Mouse (Mus musculus): ENCODE data around the gene Ptpru. TPM values are rescaled to one million over a fixed set of nuclear protein-coding genes. Genes with fewer than 3 reads are reported as not detected.
A peak's percentile ranks its signal among the peaks of the same experiment; 100 is the strongest.

The Ptpru gene
- 10.7 and 16.0 TPM in 2 replicates for polyA plus RNA-seq (2016; fragmentation: Nextera tagmentation; extraction: Ambion mirVana)

GRCm38 (mm10) chr4:131837872-131838524, at the start of gene Ptpru:
Gene Ptpru, minus strand, starts transcription at chr4:131838288.
- peaks cover 49% of the 10 kb centered on the region for H3K27me3 ChIP-seq (ENCODE audit: low read depth, poor library complexity, severe bottlenecking)

DNA sequence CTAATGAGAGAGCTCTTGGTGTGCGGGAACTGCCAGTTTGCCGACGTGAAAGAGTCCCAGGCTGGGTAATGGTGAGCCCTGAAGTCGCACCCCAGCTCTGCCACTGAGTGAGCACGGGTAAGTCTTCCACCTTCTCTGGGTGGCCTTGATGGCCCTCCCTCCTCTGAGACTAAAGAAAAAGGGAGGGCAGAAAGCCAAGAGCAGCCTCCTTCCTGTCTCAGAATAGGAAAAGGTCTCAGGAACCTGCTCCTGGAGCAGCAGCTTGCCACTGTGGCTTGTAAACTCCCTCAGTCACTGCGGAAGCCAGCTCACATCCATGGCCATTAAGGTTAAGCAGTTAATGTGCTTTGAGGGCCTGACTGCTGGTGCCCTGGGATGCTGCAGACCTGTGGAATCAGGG, 47.3 kb upstream of the Ptpru start:
- Histone ChIP-seq H3K4me3 (no peak overlapping the region), H3K9me3 (replicated peaks) (no peaks in the 10 kb centered on the region), H3K36me3 (peaks cover 57% of the 10 kb centered on the region), H3K27ac (no peak overlapping the region), H3K4me1 (peaks cover 16% of the 10 kb centered on the region; the same call in 1 of the 2 replicates), H3K27me3 (ENCODE audit: low read depth, poor library complexity, severe bottlenecking) (no peaks in the 10 kb centered on the region)
- DNase-seq (ENCODE audit: low spot score) = no peak
- 86% methylated on average over 6 of the region's 6 CpGs for WGBS

More at GRCm38 (mm10) chr4:131837872-131838524, at the start of gene Ptpru:
- peak; percentile 97 for DNase-seq (ENCODE audit: low spot score)
- peak within 1 kb of the TSS; percentile 77 for H3K4me3 ChIP-seq
- under 1% methylated on average over 72 of the region's 72 CpGs for WGBS
- peaks cover 44% of the 10 kb centered on the region for H3K4me1 ChIP-seq
- no peaks in the 10 kb centered on the region for H3K9me3 ChIP-seq (replicated peaks)
- H3K36me3 ChIP-seq = no peaks in the 10 kb centered on the region
- peak within 1 kb of the TSS; percentile 88 for H3K27ac ChIP-seq

DNA sequence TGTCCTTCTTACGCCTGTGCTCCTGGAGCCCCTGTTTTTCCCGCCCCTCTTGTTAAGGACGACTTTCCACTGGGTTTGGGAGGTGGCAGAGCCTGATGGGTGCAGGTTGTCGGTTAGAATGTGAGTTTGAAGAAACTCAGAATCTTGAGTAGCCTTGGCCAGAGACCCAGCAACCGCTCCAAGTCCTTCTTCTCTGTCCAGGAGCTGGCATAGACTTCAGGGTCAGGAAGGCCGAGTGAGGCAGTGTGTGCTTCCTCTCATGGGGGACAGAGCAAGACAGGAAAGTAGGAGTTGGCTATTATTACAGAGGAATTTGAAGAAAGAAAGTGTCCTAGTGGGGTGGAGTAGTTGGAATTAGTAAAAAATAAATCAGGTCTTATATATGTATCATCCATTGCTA, 45.5 kb upstream of the Ptpru start:
- H3K27ac ChIP-seq = no peak overlapping the region
- 79% methylated on average over 6 of the region's 6 CpGs for WGBS
- H3K27me3 ChIP-seq (ENCODE audit: low read depth, poor library complexity, severe bottlenecking) = no peaks in the 10 kb centered on the region

GRCm38 (mm10) chr4:131881306-131881705, 43.2 kb upstream of the Ptpru start:
- H3K4me1 ChIP-seq = peaks cover 33% of the 10 kb centered on the region

More for the DNA sequence above, 45.5 kb upstream of the Ptpru start:
- Histone ChIP-seq H3K9me3 (replicated peaks) (no peaks in the 10 kb centered on the region), H3K36me3 (peaks cover 44% of the 10 kb centered on the region), H3K4me3 (no peak overlapping the region), H3K4me1 (peaks cover 16% of the 10 kb centered on the region; the same call in 1 of the 2 replicates)
- DNase-seq (ENCODE audit: low spot score) = no peak

GRCm38 (mm10) chr4:131879692-131880091, 41.6 kb upstream of the Ptpru start:
- H3K9me3 ChIP-seq (replicated peaks) = no peaks in the 10 kb centered on the region
- H3K4me1 ChIP-seq = peaks cover 49% of the 10 kb centered on the region
- no peak overlapping the region for H3K27ac ChIP-seq
- WGBS = 88% methylated on average over 1 of the region's 1 CpGs
- no peak for DNase-seq (ENCODE audit: low spot score)
- H3K27me3 ChIP-seq (ENCODE audit: low read depth, poor library complexity, severe bottlenecking) = no peaks in the 10 kb centered on the region
- no peak overlapping the region for H3K4me3 ChIP-seq
- H3K36me3 ChIP-seq = peaks cover 10% of the 10 kb centered on the region

More at GRCm38 (mm10) chr4:131881306-131881705, 43.2 kb upstream of the Ptpru start:
- 91% methylated on average over 7 of the region's 7 CpGs for WGBS
- Histone ChIP-seq H3K9me3 (replicated peaks) (no peaks in the 10 kb centered on the region), H3K27ac (no peak overlapping the region), H3K27me3 (ENCODE audit: low read depth, poor library complexity, severe bottlenecking) (no peaks in the 10 kb centered on the region), H3K4me3 (no peak overlapping the region), H3K36me3 (peaks cover 24% of the 10 kb centered on the region)
- no peak for DNase-seq (ENCODE audit: low spot score)

DNA sequence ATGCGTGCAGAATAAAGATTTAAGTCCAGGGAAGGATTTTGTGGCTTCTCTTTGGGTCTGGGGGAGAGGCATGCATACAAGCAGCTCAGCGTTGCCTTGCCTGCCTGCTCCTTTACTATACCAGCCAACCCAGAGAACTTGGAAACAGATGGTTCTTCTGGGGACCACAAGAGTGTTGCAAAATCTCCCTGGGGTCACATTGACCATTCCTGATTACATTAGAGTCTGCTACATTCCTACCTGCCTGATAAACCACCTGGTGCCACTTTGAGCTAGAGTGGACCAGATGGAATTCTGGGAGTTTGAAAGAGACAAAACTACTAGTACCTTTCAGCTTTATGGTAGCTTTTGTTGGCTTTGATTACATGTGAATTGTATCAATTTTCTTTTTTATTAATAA, 38.7 kb upstream of the Ptpru start:
- 85% methylated on average over 2 of the region's 2 CpGs for WGBS
- H3K9me3 ChIP-seq (replicated peaks) = no peaks in the 10 kb centered on the region
- H3K4me1 ChIP-seq = peaks cover 48% of the 10 kb centered on the region
- H3K27ac ChIP-seq = no peak overlapping the region
- no peak overlapping the region for H3K4me3 ChIP-seq
- 0 out of 2 replicates have a peak, but pooled peaks cover 2% of the 10 kb centered on the region for H3K36me3 ChIP-seq
- no peak for DNase-seq (ENCODE audit: low spot score)
- H3K27me3 ChIP-seq (ENCODE audit: low read depth, poor library complexity, severe bottlenecking) = no peaks in the 10 kb centered on the region

- Histone ChIP-seq H3K9me3 (replicated peaks) (no peaks in the 10 kb centered on the region), H3K4me3 (peak overlapping the region; percentile 97), H3K4me1 (peaks cover 40% of the 10 kb centered on the region), H3K27ac (no peak overlapping the region), H3K36me3 (peaks cover 7% of the 10 kb centered on the region; the same call in 1 of the 2 replicates), H3K27me3 (ENCODE audit: low read depth, poor library complexity, severe bottlenecking) (no peaks in the 10 kb centered on the region)
- WGBS = 51% methylated on average over 3 of the region's 3 CpGs
- DNase-seq (ENCODE audit: low spot score) = no peak
These were observed 37.2 kb upstream of the Ptpru start for GRCm38 (mm10) chr4:131875242-131875641.

GRCm38 (mm10) chr4:131874567-131874966, 36.5 kb upstream of the Ptpru start:
- no peaks in the 10 kb centered on the region for H3K9me3 ChIP-seq (replicated peaks)
- 7% methylated on average over 11 of the region's 11 CpGs for WGBS
- peaks cover 9% of the 10 kb centered on the region; the same call in 1 of the 2 replicates for H3K36me3 ChIP-seq
- H3K27ac ChIP-seq = peak overlapping the region; percentile 100
- no peak for DNase-seq (ENCODE audit: low spot score)
- peaks cover 40% of the 10 kb centered on the region for H3K4me1 ChIP-seq
- H3K4me3 ChIP-seq = peak overlapping the region; percentile 97
- H3K27me3 ChIP-seq (ENCODE audit: low read depth, poor library complexity, severe bottlenecking) = no peaks in the 10 kb centered on the region

GRCm38 (mm10) chr4:131874169-131874536, 36.1 kb upstream of the Ptpru start:
- DNase-seq (ENCODE audit: low spot score) = no peak
- peak overlapping the region; percentile 97 for H3K4me3 ChIP-seq
- no peaks in the 10 kb centered on the region for H3K27me3 ChIP-seq (ENCODE audit: low read depth, poor library complexity, severe bottlenecking)
- under 1% methylated on average over 20 of the region's 20 CpGs for WGBS
- H3K4me1 ChIP-seq = peaks cover 40% of the 10 kb centered on the region
- H3K36me3 ChIP-seq = peaks cover 12% of the 10 kb centered on the region; the same call in 1 of the 2 replicates
- no peaks in the 10 kb centered on the region for H3K9me3 ChIP-seq (replicated peaks)
- peak overlapping the region; percentile 100 for H3K27ac ChIP-seq

DNA sequence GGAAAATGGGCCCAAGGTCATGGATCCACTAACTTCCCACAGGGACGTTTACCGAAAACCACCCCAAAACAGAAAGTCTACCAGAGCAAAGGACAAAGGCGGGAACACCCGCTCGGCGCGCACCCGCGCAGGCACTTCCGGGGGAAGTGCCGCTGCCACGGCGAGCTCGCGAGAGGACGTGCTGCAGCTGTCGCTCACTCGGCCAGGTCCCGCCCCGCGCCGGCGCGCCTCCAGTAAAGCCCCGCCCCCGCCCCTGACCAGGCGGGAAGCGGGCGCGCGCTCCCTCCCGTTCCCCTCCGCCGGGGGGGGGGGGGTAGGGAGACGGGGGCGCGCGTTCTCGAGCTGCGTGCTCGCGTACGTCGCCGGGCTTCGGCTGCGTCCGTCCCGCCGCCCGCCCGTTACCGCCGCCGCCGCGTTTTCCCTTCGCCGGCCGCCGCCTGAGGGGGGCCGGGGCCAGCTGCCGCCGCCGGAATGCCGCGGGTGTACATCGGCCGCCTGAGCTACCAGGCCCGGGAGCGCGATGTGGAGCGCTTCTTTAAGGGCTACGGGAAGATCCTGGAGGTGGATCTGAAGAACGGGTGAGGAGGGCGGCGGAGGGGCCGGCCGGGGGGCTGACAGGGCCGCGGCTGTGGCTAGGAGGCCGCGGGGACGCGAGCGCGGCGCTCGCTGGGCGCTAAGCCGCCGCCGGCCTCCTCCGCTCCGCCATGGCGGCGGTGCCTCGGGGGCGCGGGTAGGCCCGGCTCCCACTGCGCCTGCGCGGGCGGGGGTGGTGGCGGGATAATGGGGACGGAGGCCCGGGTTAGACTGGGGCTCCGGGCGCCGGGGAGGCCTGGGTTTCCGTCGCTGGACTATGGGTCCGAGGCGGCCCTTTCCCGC, 35.4 kb upstream of the Ptpru start, which contains the start of gene Srsf4:
Gene Srsf4 (plus strand): TSS at position 325 of the 876 bp plus-strand sequence.
- H3K4me3 ChIP-seq = peak within 1 kb of the TSS; percentile 97
- H3K27ac ChIP-seq = peak within 1 kb of the TSS; percentile 100
- no peaks in the 10 kb centered on the region for H3K27me3 ChIP-seq (ENCODE audit: low read depth, poor library complexity, severe bottlenecking)
- peak; percentile 99 for DNase-seq (ENCODE audit: low spot score)
- peaks cover 40% of the 10 kb centered on the region for H3K4me1 ChIP-seq
- WGBS = 0% methylated on average over 97 of the region's 116 CpGs
- H3K36me3 ChIP-seq = peaks cover 15% of the 10 kb centered on the region
- H3K9me3 ChIP-seq (replicated peaks) = no peaks in the 10 kb centered on the region

GRCm38 (mm10) chr4:131872672-131873292, 34.7 kb upstream of the Ptpru start:
- whole genome bisulfite sequencing = 13% methylated on average over 11 of the region's 11 CpGs
- Histone ChIP-seq H3K36me3 (peaks cover 21% of the 10 kb centered on the region), H3K27ac (peak overlapping the region; percentile 100), H3K27me3 (ENCODE audit: low read depth, poor library complexity, severe bottlenecking) (no peaks in the 10 kb centered on the region), H3K4me3 (peak overlapping the region; percentile 97), H3K4me1 (peaks cover 33% of the 10 kb centered on the region), H3K9me3 (replicated peaks) (no peaks in the 10 kb centered on the region)
- DNase-seq (ENCODE audit: low spot score) = peak; percentile 32

DNA sequence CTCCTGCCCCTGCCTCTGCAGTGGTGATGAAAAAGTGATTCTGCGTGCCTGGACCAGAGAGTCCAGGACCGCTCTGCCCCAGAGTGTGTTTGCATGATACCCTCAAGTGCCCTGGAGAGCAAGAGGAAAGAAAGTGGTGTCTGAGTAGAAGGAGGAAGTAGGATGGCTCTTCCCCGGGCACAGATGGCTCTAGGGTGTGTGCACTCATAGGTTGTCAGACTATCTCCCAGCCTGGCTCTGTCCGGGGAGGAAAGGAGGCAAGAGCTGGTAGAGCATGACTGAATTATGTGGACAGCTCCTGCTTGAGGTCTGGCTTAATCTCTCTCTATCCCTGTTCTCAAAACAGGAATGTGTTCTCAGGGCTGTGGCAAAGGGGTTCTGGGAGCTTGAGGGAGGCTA, 23.3 kb upstream of the Ptpru start:
- H3K36me3 ChIP-seq = peaks cover 73% of the 10 kb centered on the region
- no peaks in the 10 kb centered on the region for H3K4me1 ChIP-seq
- no peak overlapping the region for H3K27ac ChIP-seq
- WGBS = 93% methylated on average over 4 of the region's 4 CpGs
- DNase-seq (ENCODE audit: low spot score) = no peak
- no peaks in the 10 kb centered on the region for H3K9me3 ChIP-seq (replicated peaks)
- no peak overlapping the region for H3K4me3 ChIP-seq
- no peaks in the 10 kb centered on the region for H3K27me3 ChIP-seq (ENCODE audit: low read depth, poor library complexity, severe bottlenecking)

All from limb, embryonic 10.5 days (tissue).